In genomic region chr8:115420536-115420935, GRCm38 (mm10) we compare ENCODE assay signal across 25 mouse cellular contexts.
DNase-seq lines count a peak whose midpoint lies in the region; ATAC-seq and TF ChIP-seq lines count a peak whose summit lies in the region.
"Had no signal": no experiment of that assay in that cellular context is flagged by ENCODE, and none has a peak within 500 bp of the region (broad histone marks: within the 10 kb centered on the region; RNA-seq: fewer than 3 reads in every experiment).

No protein-coding gene starts in this region.

- ATAC-seq in liver, embryonic 11.5 days (replicated peaks; ENCODE audit: low FRiP score): no peak
- peak; percentile 81 for ATAC-seq in intestine, embryonic 16.5 days
- ATAC-seq in kidney, embryonic 15.5 days (replicated peaks; ENCODE audit: low FRiP score): no peak
- ATAC-seq: forebrain, embryonic 16.5 days; Patski had no signal

- H3K27me3 ChIP-seq in liver, adult 2 months (ENCODE audit: control insufficient read depth, insufficient read depth, low read length): no peaks in the 10 kb centered on the region
- H3K27me3 ChIP-seq in liver, embryonic 11.5 days (replicated peaks; ENCODE audit: control insufficient read depth, insufficient read depth, low read length): no peaks in the 10 kb centered on the region; the same call in 1 of the 2 replicates
- no peaks in the 10 kb centered on the region for H3K27me3 ChIP-seq in intestine, embryonic 16.5 days (replicated peaks; ENCODE audit: control insufficient read depth, insufficient read depth, low read length)
- 0 out of 2 replicates have a peak, but pooled peaks cover 3% of the 10 kb centered on the region for H3K27me3 ChIP-seq in kidney, embryonic 15.5 days
- H3K27me3 ChIP-seq: Patski had no signal

- TF ChIP-seq CTCF in liver, adult 2 months (IDR thresholded peaks at IDR 0.05; ENCODE audit: low read depth, low read length): no peak

- no peaks in the 10 kb centered on the region for H3K79me2 ChIP-seq in liver, adult 2 months (ENCODE audit: control insufficient read depth, insufficient read depth, low read length)

- no peaks in the 10 kb centered on the region for H3K9me3 ChIP-seq in liver, embryonic 11.5 days (ENCODE audit: control insufficient read depth, low read length)
- H3K9me3 ChIP-seq in intestine, embryonic 16.5 days (ENCODE audit: control insufficient read depth, low read length): no peaks in the 10 kb centered on the region
- H3K9me3 ChIP-seq in kidney, embryonic 15.5 days (replicated peaks): no peaks in the 10 kb centered on the region
- H3K9me3 ChIP-seq: embryonic facial prominence, embryonic 10.5 days; embryonic facial prominence, embryonic 13.5 days; forebrain, embryonic 12.5 days; hindbrain, embryonic 12.5 days; hindbrain, embryonic 15.5 days had no signal

- 29% methylated on average over 3 of the region's 3 CpGs for WGBS in liver, adult 2 months
- WGBS in liver, embryonic 11.5 days: 45% methylated on average over 3 of the region's 3 CpGs
- 51% methylated on average over 3 of the region's 3 CpGs for WGBS in intestine, embryonic 16.5 days
- WGBS in kidney, embryonic 15.5 days: 76% methylated on average over 3 of the region's 3 CpGs

- no peaks in the 10 kb centered on the region for H3K36me3 ChIP-seq in liver, adult 2 months (ENCODE audit: control insufficient read depth, insufficient read depth, low read length)
- H3K36me3 ChIP-seq in liver, embryonic 11.5 days (ENCODE audit: control insufficient read depth, insufficient read depth, low read length): no peaks in the 10 kb centered on the region
- no peaks in the 10 kb centered on the region for H3K36me3 ChIP-seq in intestine, embryonic 16.5 days (ENCODE audit: control insufficient read depth, insufficient read depth, low read length)
- no peaks in the 10 kb centered on the region for H3K36me3 ChIP-seq in kidney, embryonic 15.5 days
- H3K36me3 ChIP-seq: embryonic facial prominence, embryonic 10.5 days; embryonic facial prominence, embryonic 13.5 days; forebrain, embryonic 12.5 days; G1E; hindbrain, embryonic 12.5 days; hindbrain, embryonic 15.5 days had no signal

- peak; percentile 91 for DNase-seq in liver, adult 2 months (ENCODE audit: extremely low read depth, low read depth, low spot score)
- DNase-seq in liver, embryonic 11.5 days (ENCODE audit: low spot score): no peak
- DNase-seq in yolk sac, embryonic 10.5 days (ENCODE audit: low spot score): peak; percentile 61
- DNase-seq in kidney, postnatal 36 days: no peak
- DNase-seq: adrenal gland, postnatal 10 days; B cell, adult 2 months; cerebellum, adult 11-12 months; cerebellum, adult 8-10 months; cerebellum, postnatal 10 days; cerebellum, postnatal 36 days; embryo, embryonic 11 days; gastrocnemius, postnatal 10 days; gastrocnemius, postnatal 36 days had no signal

- H3K4me2 ChIP-seq in liver, embryonic 11.5 days: no peak overlapping the region
- H3K4me2 ChIP-seq in intestine, embryonic 16.5 days (ENCODE audit: low read depth, low read length): no peak overlapping the region
- H3K4me2 ChIP-seq in kidney, embryonic 15.5 days: no peak overlapping the region
- H3K4me2 ChIP-seq: embryonic facial prominence, embryonic 13.5 days; forebrain, embryonic 12.5 days; heart, embryonic 11.5 days; hindbrain, embryonic 12.5 days; hindbrain, embryonic 15.5 days had no signal

- no peak for TF ChIP-seq POLR2A in liver, adult 2 months (IDR thresholded peaks at IDR 0.05; ENCODE audit: extremely low read depth, insufficient read depth, low read length)

- H3K4me3 ChIP-seq in liver, adult 2 months (ENCODE audit: insufficient read depth, low read depth, low read length): no peak overlapping the region
- no peak overlapping the region for H3K4me3 ChIP-seq in liver, embryonic 11.5 days (ENCODE audit: low read depth, low read length)
- no peak overlapping the region for H3K4me3 ChIP-seq in intestine, embryonic 16.5 days (ENCODE audit: low read length)
- no peak overlapping the region for H3K4me3 ChIP-seq in kidney, embryonic 15.5 days (replicated peaks)
- H3K4me3 ChIP-seq: embryonic facial prominence, embryonic 10.5 days; embryonic facial prominence, embryonic 13.5 days; erythroblast, embryonic 14.5 days; forebrain, embryonic 12.5 days; hindbrain, embryonic 12.5 days; hindbrain, embryonic 15.5 days had no signal

- H3K9ac ChIP-seq in liver, adult 2 months (ENCODE audit: low read depth, low read length): no peak overlapping the region
- H3K9ac ChIP-seq in liver, embryonic 11.5 days (ENCODE audit: low read depth, low read length): no peak overlapping the region
- H3K9ac ChIP-seq in intestine, embryonic 16.5 days (ENCODE audit: low read depth, low read length): no peak overlapping the region
- H3K9ac ChIP-seq in kidney, embryonic 15.5 days: no peak overlapping the region
- H3K9ac ChIP-seq: embryonic facial prominence, embryonic 13.5 days; forebrain, embryonic 12.5 days; hindbrain, embryonic 12.5 days; hindbrain, embryonic 15.5 days had no signal

- H3K4me1 ChIP-seq in liver, adult 2 months (ENCODE audit: control insufficient read depth, insufficient read depth, low read length): peaks cover 8% of the 10 kb centered on the region; the same call in 1 of the 2 replicates
- no peaks in the 10 kb centered on the region for H3K4me1 ChIP-seq in liver, embryonic 11.5 days (replicated peaks; ENCODE audit: control insufficient read depth, insufficient read depth, low read length)
- H3K4me1 ChIP-seq in intestine, embryonic 16.5 days (ENCODE audit: control insufficient read depth, insufficient read depth, low read length): peaks cover 8% of the 10 kb centered on the region
- H3K4me1 ChIP-seq in kidney, embryonic 15.5 days: no peaks in the 10 kb centered on the region
- H3K4me1 ChIP-seq: hindbrain, embryonic 15.5 days had no signal

- H3K27ac ChIP-seq in liver, adult 2 months (replicated peaks; ENCODE audit: insufficient read depth, low read depth, low read length): no peak overlapping the region
- H3K27ac ChIP-seq in liver, embryonic 11.5 days (ENCODE audit: low read depth, low read length): no peak overlapping the region
- H3K27ac ChIP-seq in intestine, embryonic 16.5 days (ENCODE audit: low read length): 0 out of 2 replicates have a peak overlapping the region, but pooled peaks have one; percentile 52
- no peak overlapping the region for H3K27ac ChIP-seq in kidney, embryonic 15.5 days
- H3K27ac ChIP-seq: embryonic facial prominence, embryonic 10.5 days; embryonic facial prominence, embryonic 13.5 days; forebrain, embryonic 12.5 days; hindbrain, embryonic 12.5 days; hindbrain, embryonic 15.5 days had no signal

Comparison
In these comparisons a context has a peak if more than half of its experiments do, and no peak if none do; other contexts are left out.
1. DNase-seq: peak in liver, adult 2 months (single experiment) and yolk sac, embryonic 10.5 days (single experiment); none in liver, embryonic 11.5 days (single experiment) and kidney, postnatal 36 days (0 of 2).